Mouse (Mus musculus): ENCODE data around the gene Gm14412. TPM values are rescaled to one million over a fixed set of nuclear protein-coding genes. Genes with fewer than 3 reads are reported as not detected.

Gene Gm14412
- not detected for total RNA-seq (2023)

GRCm38 (mm10) chr2:177324257-177324733 is at the start of gene Gm14412:
Gene Gm14412, minus strand, starts transcription at chr2:177324307.

GRCm38 (mm10) chr2:177266936-177267335 is 57.2 kb downstream of the Gm14412 start, which contains the start of gene Gm14409:
Gene Gm14409, minus strand, starts transcription at chr2:177267036.

Other genes with a start within 250 kb of the Gm14412 start
- gene Gm14401, start 250.0 kb downstream of the Gm14412 start, total RNA-seq (2023) = not detected
- gene Gm14410, start 117.9 kb downstream of the Gm14412 start, total RNA-seq (2023) = 7.5 TPM
- gene Gm14409, start 57.3 kb downstream of the Gm14412 start, total RNA-seq (2023) = not detected
- gene Gm14418, start 74.0 kb upstream of the Gm14412 start, total RNA-seq (2023) = 2.8 TPM
- 8.7 TPM for gene Zfp970, start 140.4 kb upstream of the Gm14412 start, total RNA-seq (2023)
- gene Gm14403, start 173.9 kb upstream of the Gm14412 start, total RNA-seq (2023) = 3.0 TPM